Mouse (Mus musculus) spleen, adult 2 months (tissue): ENCODE measurements around the gene Chn2.

Experiments
- CTCF ChIP-seq: fragments of 200-500 bp; IDR thresholded peaks from 2 replicates; pipeline ENCODE4 v1.5.1; 2011; ENCODE audit warnings: mild to moderate bottlenecking, inconsistent platforms; ENCODE audit not compliant: insufficient read depth, insufficient read length, insufficient replicate concordance; ENCODE audit errors: extremely low read depth
- POLR2A ChIP-seq: fragments of 200-500 bp; IDR thresholded peaks from 2 replicates; pipeline ENCODE4 v1.6.1; 2011; ENCODE audit warnings: low read depth, low read length, inconsistent platforms

- TF ChIP-seq CTCF: no peak
- no peak for TF ChIP-seq POLR2A
Observed at GRCm38 (mm10) chr6:54326671-54327625, 287.6 kb downstream of the Chn2 start.
